Mouse (Mus musculus): ENCODE measurements around the gene Reg3g.
"Not testable (repeated sequence)": the region's sequence is repeated elsewhere in the genome, so short reads cannot be mapped to it uniquely, and the experiment has no call there.

DNA sequence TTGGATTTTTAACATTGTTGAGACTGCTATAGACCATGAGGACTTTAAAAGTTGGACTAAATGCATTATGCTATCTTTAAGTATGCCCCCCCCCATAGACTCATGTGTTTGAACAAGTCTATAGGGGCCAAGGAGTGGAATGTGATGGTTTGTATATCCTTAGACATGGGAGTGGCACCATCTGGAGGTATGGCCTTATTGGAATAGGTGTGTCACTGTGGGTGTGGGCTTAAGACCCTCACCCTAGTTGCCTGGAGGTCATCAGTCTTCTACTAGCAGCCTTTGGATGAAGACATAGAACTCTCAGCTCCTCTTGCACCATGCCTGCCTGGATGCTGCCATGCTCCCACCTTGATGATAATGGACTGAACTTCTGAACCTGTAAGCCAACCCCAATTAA lies 46.3 kb downstream of the Reg3g start, which contains the start of gene Reg1:
- not testable (repeated sequence) for TF ChIP-seq HCFC1 (IDR thresholded peaks at IDR 0.05; ENCODE audit: borderline replicate concordance, insufficient read depth, low read length); ZC3H11A (IDR thresholded peaks at IDR 0.05; ENCODE audit: borderline replicate concordance, low read depth, low read length); ZNF384 (IDR thresholded peaks at IDR 0.05; ENCODE audit: low read depth, low read length); MAFK (IDR thresholded peaks at IDR 0.05; ENCODE audit: insufficient read depth, low read depth, low read length)
